Mouse (Mus musculus) thymus, adult 2 months (tissue): Measurements from ENCODE around the gene Scgb1b29.
"Not testable (repeated sequence)": the region's sequence is repeated elsewhere in the genome, so short reads cannot be mapped to it uniquely, and the experiment has no call there.

ENCODE experiments used
- CTCF ChIP-seq: fragments of 200-500 bp; IDR thresholded peaks from 2 replicates; pipeline ENCODE4 v1.5.1; 2012; ENCODE audit warnings: mild to moderate bottlenecking, control low read depth, low read length, moderate library complexity, borderline replicate concordance; ENCODE audit not compliant: control insufficient read depth, poor library complexity, insufficient read depth; ENCODE audit errors: extremely low read depth
- POLR2A ChIP-seq: fragments of 200-500 bp; IDR thresholded peaks from 2 replicates; pipeline ENCODE4 v1.6.1; 2012; ENCODE audit warnings: mild to moderate bottlenecking, low read length, control low read depth, moderate library complexity; ENCODE audit not compliant: control insufficient read depth, poor library complexity, insufficient read depth; ENCODE audit errors: extremely low read depth

GRCm38 (mm10) chr7:32441241-32441640 is at the start of gene Scgb1b29:
- not testable (repeated sequence) for TF ChIP-seq CTCF, POLR2A
